Mouse (Mus musculus): ENCODE measurements around the gene A430033K04Rik. TPM values are rescaled to one million over a fixed set of nuclear protein-coding genes. Genes with fewer than 3 reads are reported as not detected.

Gene A430033K04Rik
- total and polyA plus RNA-seq, 2 experiments from 2014 or later = 8.9 to 12.1 TPM

DNA sequence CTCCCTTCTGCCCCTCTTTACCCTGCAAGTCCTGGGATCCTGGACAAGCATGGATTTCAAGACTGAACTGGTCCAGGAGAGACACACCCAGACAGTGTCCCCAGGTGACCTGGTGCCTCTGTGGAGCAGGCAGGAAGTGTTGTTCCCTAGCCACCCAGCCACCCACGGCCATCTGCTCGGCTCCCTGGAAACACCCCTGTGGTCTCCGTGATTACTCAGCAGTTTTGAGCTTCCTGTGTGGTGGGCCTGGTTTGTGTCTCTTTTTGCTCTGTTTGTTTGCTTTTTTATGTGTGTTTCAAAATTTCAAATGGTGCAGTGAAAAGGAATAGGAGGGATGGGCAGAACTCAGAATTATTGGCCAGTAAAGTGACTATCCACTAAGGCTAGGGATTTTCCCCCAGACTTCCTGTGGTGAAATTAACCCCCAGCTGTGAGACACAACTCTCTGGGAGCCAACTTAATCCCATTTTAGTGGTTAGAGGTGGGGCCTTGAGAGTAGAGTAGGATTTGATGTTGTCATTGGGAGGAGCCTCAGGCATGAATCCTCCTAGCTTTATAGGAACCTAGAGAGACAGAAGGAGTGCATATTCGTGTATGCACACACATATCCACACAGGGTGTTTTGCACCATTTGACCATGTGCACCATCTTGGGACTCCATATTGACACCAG lies 72.0 kb downstream of the A430033K04Rik start:
- ATAC-seq (no peak), DNase-seq (ENCODE audit: low spot score) (no peak)
- no peak overlapping the region for H3K27ac ChIP-seq
- no peak overlapping the region for H3K4me2 ChIP-seq (ENCODE audit: low read depth, low read length)
- H3K4me1 ChIP-seq (ENCODE audit: insufficient read depth, low read length) = no peaks in the 10 kb centered on the region
- no peaks in the 10 kb centered on the region for H3K27me3 ChIP-seq (ENCODE audit: insufficient read depth, low read length)
- no peak overlapping the region for H3K4me3 ChIP-seq (ENCODE audit: low read length)
- no peak overlapping the region for H3K9ac ChIP-seq (replicated peaks; ENCODE audit: low read length)
- H3K9me3 ChIP-seq (ENCODE audit: low read length) = no peaks in the 10 kb centered on the region
- no peaks in the 10 kb centered on the region for H3K36me3 ChIP-seq (ENCODE audit: insufficient read depth, low read length)
- TF ChIP-seq CTCF (IDR thresholded peaks at IDR 0.05; ENCODE audit: low read depth) = no peak
- 66% methylated on average over 4 of the region's 4 CpGs for WGBS

DNA sequence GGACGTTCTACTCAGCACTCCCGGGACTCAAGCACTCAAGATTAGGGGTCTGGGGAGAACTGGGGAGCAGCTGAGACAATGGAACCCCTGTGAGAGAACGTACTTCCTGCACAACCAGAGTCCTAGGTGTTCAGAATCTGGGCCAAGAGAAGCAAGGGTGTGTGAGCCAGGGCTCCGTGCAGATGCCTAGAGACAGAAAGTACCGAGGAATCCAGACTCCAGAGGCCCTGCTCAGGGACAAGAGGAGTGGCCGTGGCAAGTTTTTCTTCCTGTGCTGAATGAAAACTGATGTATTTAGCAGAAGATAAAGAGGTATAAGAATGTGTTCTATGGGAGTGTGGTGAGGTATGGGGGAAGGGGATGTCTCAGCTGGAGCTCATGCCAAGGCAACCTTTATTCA lies 74.8 kb downstream of the A430033K04Rik start:
- no peak for ATAC-seq
- H3K36me3 ChIP-seq (ENCODE audit: insufficient read depth, low read length) = no peaks in the 10 kb centered on the region
- WGBS = 43% methylated on average over 6 of the region's 6 CpGs
- no peak overlapping the region for H3K9ac ChIP-seq (replicated peaks; ENCODE audit: low read length)
- no peaks in the 10 kb centered on the region for H3K9me3 ChIP-seq (ENCODE audit: low read length)
- TF ChIP-seq CTCF (IDR thresholded peaks at IDR 0.05; ENCODE audit: low read depth) = no peak
- H3K27me3 ChIP-seq (ENCODE audit: insufficient read depth, low read length) = no peaks in the 10 kb centered on the region
- H3K4me2 ChIP-seq (ENCODE audit: low read depth, low read length) = no peak overlapping the region
- H3K27ac ChIP-seq = no peak overlapping the region
- no peak overlapping the region for H3K4me3 ChIP-seq (ENCODE audit: low read length)
- no peak for DNase-seq (ENCODE audit: low spot score)
- no peaks in the 10 kb centered on the region for H3K4me1 ChIP-seq (ENCODE audit: insufficient read depth, low read length)

Small RNAs within 50 kb of the gene (microRNA-seq; reads per million reads assigned to microRNA genes)
- 0 reads per million in 2 experiments for gene Gm24082

Other genes with a start within 250 kb of the A430033K04Rik start
- gene Zfp157, start 181.4 kb upstream of the A430033K04Rik start, total RNA-seq (2014; rRNA removed) = 29.8 and 31.7 TPM in 2 replicates
- 40.3 and 43.7 TPM in 2 replicates for gene Zfp157, start 181.4 kb upstream of the A430033K04Rik start, polyA plus RNA-seq (2015; fragmentation: Nextera tagmentation; extraction: Ambion mirVana)
- not detected in 2 replicates for gene 1700123K08Rik, start 58.1 kb upstream of the A430033K04Rik start, total RNA-seq (2014; rRNA removed)
- not detected in 2 replicates for gene 1700123K08Rik, start 58.1 kb upstream of the A430033K04Rik start, polyA plus RNA-seq (2015; fragmentation: Nextera tagmentation; extraction: Ambion mirVana)
- gene Zfp68, start 3.1 kb upstream of the A430033K04Rik start, total RNA-seq (2014; rRNA removed) = 32.2 and 36.6 TPM in 2 replicates
- gene Zfp68, start 3.1 kb upstream of the A430033K04Rik start, polyA plus RNA-seq (2015; fragmentation: Nextera tagmentation; extraction: Ambion mirVana) = 43.3 and 46.3 TPM in 2 replicates
- 96.4 and 99.4 TPM in 2 replicates for gene Fam20c, start 131.7 kb downstream of the A430033K04Rik start, total RNA-seq (2014; rRNA removed)
- gene Fam20c, start 131.7 kb downstream of the A430033K04Rik start, polyA plus RNA-seq (2015; fragmentation: Nextera tagmentation; extraction: Ambion mirVana) = 52.5 and 53.9 TPM in 2 replicates
- 1.0 TPM in 1 of 2 replicates, not detected in the other for gene Gm5294, start 197.2 kb downstream of the A430033K04Rik start, total RNA-seq (2014; rRNA removed)
- gene Gm5294, start 197.2 kb downstream of the A430033K04Rik start, polyA plus RNA-seq (2015; fragmentation: Nextera tagmentation; extraction: Ambion mirVana) = 0.48 and 0.59 TPM in 2 replicates

Measured in hindbrain, postnatal 0 days (tissue).